Comparison of ENCODE assay signal across 8 mouse cellular contexts in the genomic region with DNA sequence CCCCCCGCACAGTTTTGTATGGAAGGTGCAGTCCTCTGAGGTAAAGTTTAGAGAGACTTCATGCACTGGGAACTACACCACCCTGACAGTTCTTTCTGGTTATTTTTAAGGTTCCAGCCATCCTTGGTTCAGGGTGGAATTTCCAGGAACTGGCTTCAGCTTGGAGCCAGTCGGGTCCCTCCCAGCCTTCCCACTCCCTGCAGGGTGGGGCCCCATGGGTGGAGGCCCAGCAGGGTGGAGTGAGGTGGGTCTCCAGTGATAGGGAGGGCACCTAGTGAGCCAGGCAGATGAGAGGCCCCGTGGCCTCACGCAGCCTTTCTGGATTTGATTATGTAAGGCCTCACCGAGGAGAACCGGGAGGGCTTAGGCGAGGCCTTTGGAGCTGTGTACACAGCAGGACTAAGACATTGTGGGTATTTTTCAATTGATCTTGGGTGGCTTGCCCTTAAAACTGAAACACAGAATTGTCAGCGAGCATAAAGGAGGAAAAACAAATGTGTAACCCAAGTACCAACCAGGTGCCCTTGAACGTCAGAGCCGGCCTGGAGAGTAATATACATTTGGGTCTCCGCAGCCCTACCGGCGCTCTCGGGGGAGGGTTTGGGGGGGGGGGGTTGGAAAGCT. TPM values are rescaled to one million over a fixed set of nuclear protein-coding genes. Genes with fewer than 3 reads are reported as not detected.
A peak's percentile ranks its signal among the peaks of the same experiment; 100 is the strongest.
DNase-seq lines count a peak whose midpoint lies in the region; ATAC-seq and TF ChIP-seq lines count a peak whose summit lies in the region.

No protein-coding gene starts in this region.

- H3K4me2 ChIP-seq in CH12.LX (ENCODE audit: insufficient read depth, low read depth, poor library complexity, severe bottlenecking), result peak overlapping the region; percentile 94; the same call in 1 of the 2 replicates
- peak overlapping the region; percentile 38 for H3K4me2 ChIP-seq in midbrain, embryonic 12.5 days (replicated peaks)

- no peaks in the 10 kb centered on the region for H3K79me2 ChIP-seq in CH12.LX (replicated peaks; ENCODE audit: control insufficient read depth, extremely low read depth, insufficient read depth, poor library complexity, severe bottlenecking)

- DNase-seq in CH12.LX (ENCODE audit: extremely low read depth) (no peak), adipocyte (ENCODE audit: low spot score) (peak; percentile 80)
- DNase-seq in heart, postnatal 36 days, result peak; percentile 64 to 83
- peak; percentile 54 for DNase-seq in limb, embryonic 10.5 days (ENCODE audit: low spot score)
- DNase-seq in thymus, postnatal 14 days, result peak; percentile 51
- no peak for DNase-seq in cerebellum, postnatal 14 days

- no peaks in the 10 kb centered on the region for H3K9me3 ChIP-seq in CH12.LX (replicated peaks; ENCODE audit: low read length)
- no peaks in the 10 kb centered on the region for H3K9me3 ChIP-seq in limb, embryonic 10.5 days (replicated peaks)
- no peaks in the 10 kb centered on the region for H3K9me3 ChIP-seq in midbrain, embryonic 12.5 days

- no peak for TF ChIP-seq CTCF in CH12.LX (conservative IDR thresholded peaks at IDR 0.05 in 1 of 2, IDR thresholded peaks at IDR 0.05 in 1 of 2; ENCODE audit: low read depth in 2 of 2, low read length in 2 of 2)

- no peak overlapping the region for H3K9ac ChIP-seq in CH12.LX (ENCODE audit: insufficient read depth, low read depth)
- H3K9ac ChIP-seq in midbrain, embryonic 12.5 days (replicated peaks), result peak overlapping the region; percentile 34

- no peak for TF ChIP-seq RAD21 in CH12.LX (IDR thresholded peaks at IDR 0.05; ENCODE audit: low read depth, low read length)

- in situ Hi-C loops in CH12.LX (cut with MboI; ENCODE audit: low pct_ligation_motif_present, low pct_unique_long_range_greater_than_20kb, low sequenced_read_pairs), result loop anchor here (5.0 kb wide), 2 partner anchors 304 to 424 kb away; no protein-coding TSS in a partner anchor

- dilution Hi-C loops in CH12.LX (cut with MboI; ENCODE audit: extremely low pct_ligation_motif_present, extremely low pct_unique_long_range_greater_than_20kb, low sequenced_read_pairs), result no loop called here

- H3K36me3 ChIP-seq in CH12.LX (replicated peaks in 1 of 2; ENCODE audit: control insufficient read depth in 1 of 2, insufficient read depth in 1 of 2, low read length in 1 of 2), result peaks cover 0 to under 1% of the 10 kb centered on the region in 2 experiments
- peaks cover 24% of the 10 kb centered on the region for H3K36me3 ChIP-seq in limb, embryonic 10.5 days
- 0 out of 2 replicates have a peak, but pooled peaks cover under 1% of the 10 kb centered on the region for H3K36me3 ChIP-seq in midbrain, embryonic 12.5 days

- H3K4me1 ChIP-seq in CH12.LX (ENCODE audit: control insufficient read depth in 1 of 2, insufficient read depth in 2 of 2), result peaks cover 6 to 44% of the 10 kb centered on the region in 2 experiments; a peak in 2 of 4 replicates
- H3K4me1 ChIP-seq in limb, embryonic 10.5 days, result peaks cover 79% of the 10 kb centered on the region
- peaks cover 50% of the 10 kb centered on the region for H3K4me1 ChIP-seq in midbrain, embryonic 12.5 days

- no peak overlapping the region for H3K27ac ChIP-seq in CH12.LX (ENCODE audit: insufficient read depth, low read depth)
- peak overlapping the region; percentile 87 for H3K27ac ChIP-seq in limb, embryonic 10.5 days
- peak overlapping the region; percentile 89 for H3K27ac ChIP-seq in midbrain, embryonic 12.5 days (replicated peaks)

- no peaks in the 10 kb centered on the region for H3K27me3 ChIP-seq in CH12.LX (replicated peaks)
- H3K27me3 ChIP-seq in limb, embryonic 10.5 days (ENCODE audit: low read depth, poor library complexity, severe bottlenecking), result no peaks in the 10 kb centered on the region
- no peaks in the 10 kb centered on the region for H3K27me3 ChIP-seq in midbrain, embryonic 12.5 days

- H3K4me3 ChIP-seq in CH12.LX (replicated peaks in 1 of 3; ENCODE audit: low read depth in 2 of 3, low read length in 2 of 3, poor library complexity in 1 of 3), result no peak overlapping the region
- H3K4me3 ChIP-seq in limb, embryonic 10.5 days, result peak overlapping the region; percentile 36
- H3K4me3 ChIP-seq in midbrain, embryonic 12.5 days, result peak overlapping the region; percentile 10

- ATAC-seq in erythroid progenitor cell, adult 5-6 weeks (replicated peaks; ENCODE audit: low FRiP score, poor library complexity, severe bottlenecking), result peak; percentile 76
- ATAC-seq in midbrain, embryonic 12.5 days (ENCODE audit: low FRiP score, low read depth), result peak; percentile 46

- no peak for TF ChIP-seq EP300 in CH12.LX (IDR thresholded peaks at IDR 0.05; ENCODE audit: low read length)

- intact Hi-C loops in heart, postnatal 36 days (cut with DNase I), result loop anchor here (2.0 kb wide), 1 partner anchor 55 kb away; no protein-coding TSS in a partner anchor

- TF ChIP-seq POLR2A in CH12.LX (IDR thresholded peaks at IDR 0.05; ENCODE audit: low read depth, low read length), result no peak

- 7% methylated on average over 13 of the region's 14 CpGs for WGBS in limb, embryonic 10.5 days
- 1% methylated on average over 13 of the region's 14 CpGs for WGBS in midbrain, embryonic 12.5 days

TF ChIP-seq in CH12.LX, 34 proteins besides CTCF, POLR2A, EP300 and RAD21:
- TF ChIP-seq ZNF384 (IDR thresholded peaks at IDR 0.05; ENCODE audit: low read depth, low read length), result no peak
- TF ChIP-seq GABPA (IDR thresholded peaks at IDR 0.05; ENCODE audit: insufficient replicate concordance, low read depth, low read length), result no peak
- no peak for TF ChIP-seq SMC3 (IDR thresholded peaks at IDR 0.05; ENCODE audit: low read depth, low read length)
- TF ChIP-seq SIN3A (IDR thresholded peaks at IDR 0.05; ENCODE audit: low read length), result no peak
- no peak for TF ChIP-seq ZKSCAN1 (IDR thresholded peaks at IDR 0.05; ENCODE audit: borderline replicate concordance, low read depth, low read length)
- no peak for TF ChIP-seq KAT2A (IDR thresholded peaks at IDR 0.05; ENCODE audit: insufficient replicate concordance, low read length)
- TF ChIP-seq MEF2A (IDR thresholded peaks at IDR 0.05; ENCODE audit: borderline replicate concordance, low read depth, low read length), result no peak
- no peak for TF ChIP-seq JUN (IDR thresholded peaks at IDR 0.05; ENCODE audit: insufficient read depth, low read depth, low read length)
- no peak for TF ChIP-seq E2F4 (IDR thresholded peaks at IDR 0.05; ENCODE audit: insufficient replicate concordance, low read depth, low read length)
- TF ChIP-seq UBTF (IDR thresholded peaks at IDR 0.05; ENCODE audit: low read depth, low read length), result no peak
- no peak for TF ChIP-seq TBP (conservative IDR thresholded peaks at IDR 0.05; ENCODE audit: low read depth, low read length)
- no peak for TF ChIP-seq TCF12 (IDR thresholded peaks at IDR 0.05; ENCODE audit: low read depth, low read length)
- TF ChIP-seq JUND (conservative IDR thresholded peaks at IDR 0.05; ENCODE audit: low read depth, low read length), result no peak
- TF ChIP-seq POLR2AphosphoS2 (IDR thresholded peaks at IDR 0.05; ENCODE audit: low read depth, low read length), result no peak
- no peak for TF ChIP-seq NELFE (IDR thresholded peaks at IDR 0.05; ENCODE audit: low read depth, low read length)
- TF ChIP-seq RCOR1 (conservative IDR thresholded peaks at IDR 0.05; ENCODE audit: low read depth, low read length), result no peak
- no peak for TF ChIP-seq BHLHE40 (IDR thresholded peaks at IDR 0.05; ENCODE audit: low read depth, low read length)
- no peak for TF ChIP-seq MAZ (IDR thresholded peaks at IDR 0.05; ENCODE audit: low read depth, low read length)

RNA-seq across cellular contexts. Expression of a gene that starts 8.4 kb away (rescaled TPM):
- total RNA-seq in CH12.LX (2012; rRNA removed) (0.17 and 0.64 TPM in 2 replicates), CH12.LX (2014; rRNA removed) (0.40 and 0.47 TPM in 2 replicates)
- 3.3 and 4.4 TPM in 2 replicates for polyA plus RNA-seq in CH12.LX (2012; ENCODE audit: insufficient read length, low read depth)
- 583 and 622 TPM in 2 replicates for total RNA-seq in erythroid progenitor cell, adult 5-6 weeks (2015; ENCODE audit: low replicate concordance)
- total RNA-seq in erythroid progenitor cell, adult 5-6 weeks (2017; ENCODE audit: low replicate concordance), result 406 and 427 TPM in 2 replicates
- total RNA-seq in heart, postnatal 36 days (2021), result 10 to 100 TPM; 54.8 to 58.9 TPM
- 40.8 and 42.7 TPM in 2 replicates for polyA plus RNA-seq in limb, embryonic 10.5 days (2016; fragmentation: Nextera tagmentation; extraction: Ambion mirVana)
- 37.4 and 39.9 TPM in 2 replicates for polyA plus RNA-seq in midbrain, embryonic 12.5 days (2016; fragmentation: Nextera tagmentation; extraction: Ambion mirVana)

Comparison
In these comparisons a context has a peak if more than half of its experiments do, and no peak if none do; other contexts are left out.
1. DNase-seq: peak in adipocyte (single experiment), heart, postnatal 36 days (2 of 2), limb, embryonic 10.5 days (single experiment) and thymus, postnatal 14 days (single experiment); none in CH12.LX (single experiment) and cerebellum, postnatal 14 days (0 of 2).
2. H3K4me3 ChIP-seq: peak in limb, embryonic 10.5 days (single experiment) and midbrain, embryonic 12.5 days (single experiment); none in CH12.LX (0 of 3).
3. RNA of a gene that starts 8.4 kb away (total RNA-seq): 406 to 622 TPM in erythroid progenitor cell, adult 5-6 weeks and 54.8 to 58.9 TPM in heart, postnatal 36 days; 0.17 to 0.64 TPM in CH12.LX; every median in the first group is over 10 times any median in the second.